Comparison of ENCODE assay signal across 12 mouse cellular contexts in the genomic region with DNA sequence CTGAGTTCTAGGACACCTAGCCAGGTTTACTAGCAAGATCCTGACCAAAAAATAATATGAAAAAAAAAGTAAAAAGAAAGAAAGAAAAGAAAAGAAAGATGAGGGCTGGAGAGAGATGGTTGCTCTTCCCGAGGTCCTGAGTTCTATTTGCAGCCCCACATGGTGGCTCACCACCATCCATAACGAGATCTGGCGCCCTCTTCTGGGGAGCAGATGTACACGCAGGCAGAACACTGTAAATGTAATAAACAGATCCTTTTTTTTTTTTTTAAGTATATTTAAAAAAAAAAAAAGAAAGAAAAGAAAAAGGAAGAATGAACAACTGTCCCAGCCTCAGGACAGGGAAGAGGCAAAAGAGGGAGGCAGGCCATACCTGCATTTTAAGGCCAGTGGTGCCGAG. TPM values are rescaled to one million over a fixed set of nuclear protein-coding genes. Genes with fewer than 3 reads are reported as not detected.
DNase-seq lines count a peak whose midpoint lies in the region; ATAC-seq and TF ChIP-seq lines count a peak whose summit lies in the region.
"Had no signal": no experiment of that assay in that cellular context is flagged by ENCODE, and none has a peak within 500 bp of the region (broad histone marks: within the 10 kb centered on the region; RNA-seq: fewer than 3 reads in every experiment).

No protein-coding gene starts in this region.

- TF ChIP-seq POLR2A in ES-Bruce4 (IDR thresholded peaks at IDR 0.05; ENCODE audit: insufficient read depth, low read length): no peak
- no peak for TF ChIP-seq POLR2A in embryonic fibroblast, embryonic 13.5 days (IDR thresholded peaks at IDR 0.05; ENCODE audit: low read depth, low read length)

- peak; percentile 53 for DNase-seq in liver
- DNase-seq in B cell, adult 2 months: peak; percentile 69 to 71
- no peak for DNase-seq in MN1 (ENCODE audit: low spot score)
- DNase-seq in heart, adult 18-20 months: no peak
- DNase-seq: kidney, postnatal 14 days; lung, postnatal 14 days had no signal

- H3K27ac ChIP-seq in liver, embryonic 12.5 days: no peak overlapping the region
- H3K27ac ChIP-seq in ES-Bruce4 (ENCODE audit: insufficient read depth, low read length): no peak overlapping the region
- H3K27ac ChIP-seq in embryonic fibroblast, embryonic 13.5 days (ENCODE audit: insufficient read depth, low read length): no peak overlapping the region
- H3K27ac ChIP-seq: hindbrain, embryonic 12.5 days had no signal

- H3K36me3 ChIP-seq in liver, embryonic 12.5 days: no peaks in the 10 kb centered on the region
- no peaks in the 10 kb centered on the region for H3K36me3 ChIP-seq in ES-Bruce4 (ENCODE audit: control insufficient read depth, insufficient read depth, low read length, poor library complexity, severe bottlenecking)
- H3K36me3 ChIP-seq: hindbrain, embryonic 12.5 days had no signal

- H3K27me3 ChIP-seq in liver, embryonic 12.5 days (replicated peaks): peaks cover 25% of the 10 kb centered on the region; the same call in 1 of the 2 replicates
- no peaks in the 10 kb centered on the region for H3K27me3 ChIP-seq in ES-Bruce4 (ENCODE audit: control insufficient read depth, insufficient read depth, low read length, poor library complexity, severe bottlenecking)
- H3K27me3 ChIP-seq: hindbrain, embryonic 12.5 days had no signal

- no peaks in the 10 kb centered on the region for H3K9me3 ChIP-seq in liver, embryonic 12.5 days (replicated peaks)
- no peaks in the 10 kb centered on the region for H3K9me3 ChIP-seq in ES-Bruce4 (replicated peaks; ENCODE audit: control insufficient read depth, insufficient read depth, low read length, poor library complexity, severe bottlenecking)
- H3K9me3 ChIP-seq: hindbrain, embryonic 12.5 days had no signal

- no peak overlapping the region for H3K9ac ChIP-seq in liver, embryonic 12.5 days
- H3K9ac ChIP-seq in ES-Bruce4 (ENCODE audit: low read depth, poor library complexity, severe bottlenecking): no peak overlapping the region
- H3K9ac ChIP-seq: hindbrain, embryonic 12.5 days had no signal

- no peak overlapping the region for H3K4me3 ChIP-seq in liver, embryonic 12.5 days
- H3K4me3 ChIP-seq in ES-Bruce4 (ENCODE audit: low read depth, low read length): no peak overlapping the region
- no peak overlapping the region for H3K4me3 ChIP-seq in embryonic fibroblast, embryonic 13.5 days (ENCODE audit: insufficient read depth, low read length)
- H3K4me3 ChIP-seq: hindbrain, embryonic 12.5 days had no signal

- peak; percentile 75 for TF ChIP-seq CTCF in ES-Bruce4 (IDR thresholded peaks at IDR 0.05; ENCODE audit: low read depth, low read length)
- TF ChIP-seq CTCF in embryonic fibroblast, embryonic 13.5 days (IDR thresholded peaks at IDR 0.05; ENCODE audit: borderline replicate concordance, insufficient read depth, low read length): peak; percentile 39; the same call in 1 of the 2 replicates

- WGBS in liver, embryonic 12.5 days (ENCODE audit: insufficient replicate concordance): 42% methylated on average over 5 of the region's 5 CpGs

- H3K4me2 ChIP-seq in liver, embryonic 12.5 days: no peak overlapping the region
- H3K4me2 ChIP-seq: heart, embryonic 11.5 days; hindbrain, embryonic 12.5 days had no signal

- ATAC-seq in liver, embryonic 12.5 days: no peak

- no peak for TF ChIP-seq EP300 in ES-Bruce4 (IDR thresholded peaks at IDR 0.05; ENCODE audit: insufficient read depth, low read depth, low read length)

- H3K4me1 ChIP-seq in liver, embryonic 12.5 days: peaks cover 26% of the 10 kb centered on the region
- H3K4me1 ChIP-seq in ES-Bruce4 (ENCODE audit: control insufficient read depth, insufficient read depth, low read length): no peaks in the 10 kb centered on the region
- H3K4me1 ChIP-seq in embryonic fibroblast, embryonic 13.5 days (ENCODE audit: control insufficient read depth, insufficient read depth, low read length): peaks cover 2% of the 10 kb centered on the region; the same call in 1 of the 2 replicates

RNA-seq across cellular contexts. Expression of a gene that starts 10.1 kb away (rescaled TPM):
- 21.8 and 23.4 TPM in 2 replicates for polyA plus RNA-seq in liver, embryonic 12.5 days (2016; fragmentation: Nextera tagmentation; extraction: Ambion mirVana)
- polyA plus RNA-seq in ES-Bruce4 (2011; ENCODE audit: insufficient read depth, insufficient read length, low read depth, missing spikeins): 9.2 and 10.4 TPM in 2 replicates
- polyA plus RNA-seq in embryonic fibroblast, embryonic 13.5 days (2011; ENCODE audit: insufficient read length, low read depth, missing spikeins): 43.4 and 44.0 TPM in 2 replicates
- 100 to 1,000 TPM; 127 to 160 TPM for total RNA-seq in heart, adult 18-20 months (2021)

RNA-seq across cellular contexts. Expression of a gene that starts 11.0 kb away (rescaled TPM):
- 27.3 and 30.4 TPM in 2 replicates for polyA plus RNA-seq in liver, embryonic 12.5 days (2016; fragmentation: Nextera tagmentation; extraction: Ambion mirVana)
- 41.9 and 45.6 TPM in 2 replicates for polyA plus RNA-seq in ES-Bruce4 (2011; ENCODE audit: insufficient read depth, insufficient read length, low read depth, missing spikeins)
- polyA plus RNA-seq in embryonic fibroblast, embryonic 13.5 days (2011; ENCODE audit: insufficient read length, low read depth, missing spikeins): 31.3 and 37.9 TPM in 2 replicates
- total RNA-seq in heart, adult 18-20 months (2021): 10 to 100 TPM; 22.0 to 23.0 TPM

RNA-seq across cellular contexts. Expression of a gene that starts 17.3 kb away (rescaled TPM):
- 1.8 and 4.8 TPM in 2 replicates for polyA plus RNA-seq in liver, embryonic 12.5 days (2016; fragmentation: Nextera tagmentation; extraction: Ambion mirVana)
- polyA plus RNA-seq in ES-Bruce4 (2011; ENCODE audit: insufficient read depth, insufficient read length, low read depth, missing spikeins): 3.2 and 7.0 TPM in 2 replicates
- polyA plus RNA-seq in embryonic fibroblast, embryonic 13.5 days (2011; ENCODE audit: insufficient read length, low read depth, missing spikeins): 6.0 and 17.3 TPM in 2 replicates
- 10 to 100 TPM in 1 of 2 experiments, 1 to 10 TPM in 1; 9.3 to 17.0 TPM for total RNA-seq in heart, adult 18-20 months (2021)
- total RNA-seq: monocyte, adult 5-6 weeks had no signal

RNA-seq across cellular contexts. Expression of a gene that starts 46.7 kb away (rescaled TPM):
- 256 and 259 TPM in 2 replicates for polyA plus RNA-seq in liver, embryonic 12.5 days (2016; fragmentation: Nextera tagmentation; extraction: Ambion mirVana)
- polyA plus RNA-seq in ES-Bruce4 (2011; ENCODE audit: insufficient read depth, insufficient read length, low read depth, missing spikeins): 189 and 193 TPM in 2 replicates
- 227 and 265 TPM in 2 replicates for polyA plus RNA-seq in embryonic fibroblast, embryonic 13.5 days (2011; ENCODE audit: insufficient read length, low read depth, missing spikeins)
- total RNA-seq in heart, adult 18-20 months (2021): 100 to 1,000 TPM; 119 to 126 TPM

Comparison
In these comparisons a context has a peak if more than half of its experiments do, and no peak if none do; other contexts are left out.
1. DNase-seq: peak in liver (single experiment) and B cell, adult 2 months (2 of 2); none in MN1 (single experiment) and heart, adult 18-20 months (0 of 2).